Mouse (Mus musculus) G1E (cell line): Measurements from ENCODE around the gene Pmfbp1. TPM values are rescaled to one million over a fixed set of nuclear protein-coding genes. Genes with fewer than 3 reads are reported as not detected.

Source experiments
- ATAC-seq: 2 replicates; pipeline ENCODE4 v1.8.0; 2016; ENCODE audit warnings: mild to moderate bottlenecking; ENCODE audit not compliant: insufficient number of reproducible peaks, poor library complexity, low FRiP score, severe bottlenecking; ENCODE audit errors: extremely low read depth
- DNase-seq: peaks from one replicate; pipeline ENCODE4 v3.0.0; 2012; ENCODE audit warnings: low spot score
- H3K27me3 ChIP-seq: 2 replicates; pipeline ENCODE4 v1.6.1; 2012; ENCODE audit warnings: mild to moderate bottlenecking, low read length, inconsistent platforms; ENCODE audit not compliant: insufficient read depth
- H3K36me3 ChIP-seq: replicated peaks from 2 replicates; pipeline ENCODE3; 2012; ENCODE audit warnings: mild to moderate bottlenecking, inconsistent platforms
- H3K4me1 ChIP-seq: 2 replicates; pipeline ENCODE4 v1.6.1; 2012; ENCODE audit warnings: low read depth, low read length, inconsistent platforms, mixed read lengths; ENCODE audit not compliant: insufficient read depth
- H3K4me3 ChIP-seq: 2 replicates; pipeline ENCODE4 v1.5.1; 2012; ENCODE audit warnings: low read depth, mild to moderate bottlenecking, inconsistent platforms, low read length, moderate library complexity, mixed read lengths
- H3K9me3 ChIP-seq: replicated peaks from 2 replicates; pipeline ENCODE4 v1.6.1; 2012; ENCODE audit warnings: inconsistent platforms
- CTCF ChIP-seq: IDR thresholded peaks from 2 replicates; pipeline ENCODE4 v1.5.1; 2012; ENCODE audit warnings: low read depth, low read length, inconsistent platforms, mixed read lengths
- GATA1 ChIP-seq: IDR thresholded peaks from 2 replicates; pipeline ENCODE4 v1.6.1; 2012; ENCODE audit warnings: borderline replicate concordance, low read length, inconsistent platforms, mixed read lengths
- GATA2 ChIP-seq: IDR thresholded peaks from 2 replicates; pipeline ENCODE4 v1.6.1; 2012; ENCODE audit warnings: low read depth, low read length, inconsistent platforms, borderline replicate concordance
- POLR2AphosphoS5 ChIP-seq: IDR thresholded peaks from 2 replicates; pipeline ENCODE4 v1.6.1; 2012; ENCODE audit warnings: low read depth, low read length, inconsistent platforms; ENCODE audit not compliant: insufficient replicate concordance
- TAL1 ChIP-seq: conservative IDR thresholded peaks from 2 replicates; pipeline ENCODE4 v1.6.1; 2012; ENCODE audit warnings: low read depth, low read length, inconsistent platforms, mixed read lengths
- polyA plus RNA-seq: library from polyadenylated mRNA; stranded (reverse); fragments of >175 nt; gene quantifications from 2 replicates; pipeline ENCODE4 v1.2.3, GENCODE M21; 2012
- total RNA-seq, 2 experiments: library from RNA; stranded (forward) in 1 of 2; stranded (reverse) in 1 of 2; fragments of 200-1000 nt in 1 of 2; fragments of >200 nt in 1 of 2; fragmentation: Nextera tagmentation in 1 of 2; gene quantifications; 2 replicates each; pipeline ENCODE4 v1.2.3; 2014 to 2017

The Pmfbp1 gene
- total and polyA plus RNA-seq, 3 experiments, result 0.05 TPM; not detected in 2

DNA sequence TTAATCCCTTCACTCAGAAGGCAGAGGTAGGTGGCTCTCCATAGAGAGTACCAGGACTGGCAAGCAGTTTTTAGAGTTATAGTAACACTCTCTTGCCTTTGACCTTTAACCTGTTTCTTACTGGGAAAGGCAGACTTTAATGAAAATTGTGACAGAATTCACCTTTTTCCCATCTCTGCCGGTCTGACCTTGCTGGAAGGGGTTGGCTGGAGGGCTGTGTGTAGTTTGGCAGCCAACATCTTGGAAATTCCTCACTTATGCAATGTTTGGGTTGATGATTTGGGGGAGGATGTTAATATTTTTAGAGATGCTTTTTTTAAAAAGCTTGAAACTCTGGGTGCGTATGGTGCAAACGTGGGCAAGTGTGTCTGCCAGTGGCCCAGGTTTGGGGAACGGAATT lies 90.5 kb downstream of the Pmfbp1 start:
- Histone ChIP-seq H3K9me3 (no peaks in the 10 kb centered on the region), H3K4me1 (no peaks in the 10 kb centered on the region), H3K36me3 (no peaks in the 10 kb centered on the region), H3K4me3 (no peak overlapping the region), H3K27me3 (peaks cover 11% of the 10 kb centered on the region)
- DNase-seq (no peak), ATAC-seq (no peak)
- TF ChIP-seq POLR2AphosphoS5 (no peak), GATA1 (no peak), CTCF (no peak), TAL1 (no peak), GATA2 (no peak)

DNA sequence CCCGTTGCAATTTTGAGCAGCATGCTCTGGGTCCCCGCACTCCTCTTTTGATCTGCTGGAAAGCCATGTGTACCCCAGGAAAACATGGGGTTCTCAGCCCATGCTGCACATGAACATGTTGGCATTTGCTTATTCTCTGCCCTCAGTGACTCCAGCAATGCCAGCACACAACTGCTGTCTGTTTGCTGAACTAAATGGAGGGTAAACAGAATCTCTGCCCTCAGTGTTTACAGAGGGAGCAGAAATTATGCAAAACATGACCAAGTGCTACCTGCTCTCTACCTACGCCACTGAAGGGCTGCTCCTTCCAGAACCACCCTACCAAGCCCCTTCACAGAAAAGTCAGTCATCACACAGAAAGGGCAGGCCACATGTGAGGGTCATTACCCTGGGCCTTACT lies 91.0 kb downstream of the Pmfbp1 start:
- Histone ChIP-seq H3K4me3 (no peak overlapping the region), H3K9me3 (no peaks in the 10 kb centered on the region), H3K27me3 (peaks cover 11% of the 10 kb centered on the region), H3K36me3 (no peaks in the 10 kb centered on the region), H3K4me1 (no peaks in the 10 kb centered on the region)
- TF ChIP-seq GATA1 (no peak), GATA2 (no peak), TAL1 (no peak), POLR2AphosphoS5 (no peak), CTCF (no peak)
- ATAC-seq, result no peak
- DNase-seq, result no peak

DNA sequence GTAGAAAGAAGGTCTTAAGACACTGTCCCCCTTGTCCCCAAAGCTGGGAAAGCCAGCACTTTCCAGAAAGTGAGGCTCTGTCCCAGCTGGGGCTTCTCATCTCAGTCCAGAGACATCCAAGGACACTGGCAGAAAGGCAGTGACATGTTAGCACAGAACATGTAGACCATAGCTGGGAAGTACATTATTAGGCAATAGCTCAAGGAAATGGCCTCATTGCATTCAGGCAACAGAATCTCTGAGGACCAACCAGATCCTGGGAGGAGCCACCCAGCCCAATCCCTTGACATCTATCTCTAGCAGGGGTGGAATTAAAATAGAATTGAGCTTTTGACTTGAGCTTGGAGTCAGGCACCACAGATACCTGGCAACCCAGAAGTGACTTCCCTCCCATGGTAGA lies 91.8 kb downstream of the Pmfbp1 start:
- Histone ChIP-seq H3K36me3 (peaks cover under 1% of the 10 kb centered on the region), H3K4me3 (no peak overlapping the region), H3K27me3 (peaks cover 11% of the 10 kb centered on the region), H3K9me3 (no peaks in the 10 kb centered on the region), H3K4me1 (no peaks in the 10 kb centered on the region)
- DNase-seq (no peak), ATAC-seq (no peak)
- TF ChIP-seq CTCF (no peak), GATA1 (no peak), TAL1 (no peak), POLR2AphosphoS5 (no peak), GATA2 (no peak)

DNA sequence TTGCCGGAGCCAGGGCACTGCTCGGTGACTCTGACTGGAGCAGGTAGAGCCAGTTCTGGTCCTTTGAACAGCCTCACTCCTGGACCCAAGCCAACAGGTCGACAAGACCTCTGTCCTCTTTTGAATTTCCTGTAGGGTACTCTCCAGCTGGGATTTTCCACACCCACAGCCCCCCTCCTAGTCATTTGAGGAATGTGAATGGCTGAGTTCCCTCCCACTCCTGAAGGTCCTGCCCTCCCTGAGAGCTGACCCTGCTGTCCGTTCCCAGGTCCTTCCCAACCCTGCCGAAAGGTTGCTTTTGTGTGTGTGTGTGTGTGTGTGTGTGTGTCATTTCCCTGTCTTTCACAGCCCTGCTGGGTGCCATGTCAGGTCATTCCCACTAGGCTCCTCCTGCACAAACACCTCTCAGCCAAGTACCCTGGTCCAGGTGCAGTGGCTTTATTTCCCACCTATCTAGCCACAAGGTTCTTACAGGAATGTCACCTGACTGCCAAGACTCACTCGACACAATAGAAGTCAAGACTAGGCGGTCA lies 93.2 kb downstream of the Pmfbp1 start:
- Histone ChIP-seq H3K4me1 (peaks cover 8% of the 10 kb centered on the region), H3K9me3 (no peaks in the 10 kb centered on the region), H3K4me3 (no peak overlapping the region), H3K36me3 (peaks cover 11% of the 10 kb centered on the region), H3K27me3 (peaks cover 11% of the 10 kb centered on the region)
- DNase-seq (no peak), ATAC-seq (no peak)
- TF ChIP-seq POLR2AphosphoS5 (no peak), GATA1 (no peak), TAL1 (no peak), GATA2 (no peak), CTCF (no peak)

DNA sequence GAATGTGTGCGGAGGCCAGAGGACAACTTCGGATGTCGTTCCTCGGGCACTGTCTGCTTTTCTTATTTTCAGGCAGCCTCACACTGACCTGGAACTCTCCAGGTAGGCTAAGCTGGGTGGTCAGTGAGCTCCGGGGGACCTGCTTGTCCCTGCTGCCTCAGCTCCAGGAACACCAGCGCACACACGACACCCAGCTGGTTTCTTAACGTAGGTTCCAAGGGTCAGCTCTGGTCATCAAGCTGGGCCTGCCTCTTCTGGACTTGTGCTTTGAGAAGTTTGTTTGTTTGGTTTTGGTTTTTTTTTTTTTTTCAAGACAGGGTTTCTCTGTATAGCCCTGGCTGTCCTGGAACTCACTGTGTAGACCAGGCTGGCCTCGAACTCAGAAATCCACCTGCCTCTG lies 97.1 kb downstream of the Pmfbp1 start:
- Histone ChIP-seq H3K4me1 (peaks cover 11% of the 10 kb centered on the region), H3K4me3 (no peak overlapping the region), H3K36me3 (peaks cover 50% of the 10 kb centered on the region), H3K27me3 (no peaks in the 10 kb centered on the region; the same call in 1 of the 2 replicates), H3K9me3 (no peaks in the 10 kb centered on the region)
- DNase-seq, result no peak
- TF ChIP-seq GATA1 (no peak), TAL1 (no peak), CTCF (no peak), POLR2AphosphoS5 (no peak)
- no peak for ATAC-seq

DNA sequence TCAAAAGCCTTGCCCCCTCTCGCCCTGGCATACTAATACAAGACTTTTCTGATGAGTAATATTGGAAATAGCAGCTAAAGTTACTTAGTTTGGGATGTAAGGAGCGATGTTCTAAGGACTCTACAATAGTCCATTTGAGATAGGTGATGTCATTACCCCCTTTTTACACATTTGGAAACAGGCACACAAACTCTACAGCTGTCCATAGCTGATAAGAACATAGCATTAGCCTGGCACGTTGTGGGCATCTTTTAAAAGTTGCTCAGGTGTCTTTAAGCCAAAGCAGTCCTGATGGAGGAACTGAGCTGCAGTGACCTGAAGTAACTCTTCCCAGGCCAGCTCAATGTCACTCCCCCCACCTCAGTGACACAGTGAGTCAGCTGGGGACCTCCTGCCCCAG lies 97.5 kb downstream of the Pmfbp1 start:
- H3K4me1 ChIP-seq, result peaks cover 11% of the 10 kb centered on the region
- TF ChIP-seq POLR2AphosphoS5 (no peak), TAL1 (no peak), GATA1 (no peak), GATA2 (no peak), CTCF (no peak)
- H3K4me3 ChIP-seq, result no peak overlapping the region
- no peak for DNase-seq
- no peaks in the 10 kb centered on the region for H3K9me3 ChIP-seq
- H3K27me3 ChIP-seq, result no peaks in the 10 kb centered on the region; the same call in 1 of the 2 replicates
- peaks cover 54% of the 10 kb centered on the region for H3K36me3 ChIP-seq
- ATAC-seq, result no peak
